Mouse (Mus musculus) layer of hippocampus, postnatal 14 days (tissue): ENCODE measurements at regions not wholly inside any gene's neighbourhood (a gene's known extent, or its start where the extent isn't known, plus 50 kb on each side); places are given as distances from the start of the nearest gene placed in this dataset.

Source experiments
- DNase-seq, 2 experiments: peaks; one replicate each; pipeline ENCODE4 v3.0.0; 2021 to 2022; ENCODE audit warnings: low spot score in 2 of 2, mixed read lengths in 1 of 2

- DNase-seq = no peak
Observed at GRCm38 (mm10) chr15:39998063-39998462, 136.1 kb upstream of the 9330182O14Rik start.

DNA sequence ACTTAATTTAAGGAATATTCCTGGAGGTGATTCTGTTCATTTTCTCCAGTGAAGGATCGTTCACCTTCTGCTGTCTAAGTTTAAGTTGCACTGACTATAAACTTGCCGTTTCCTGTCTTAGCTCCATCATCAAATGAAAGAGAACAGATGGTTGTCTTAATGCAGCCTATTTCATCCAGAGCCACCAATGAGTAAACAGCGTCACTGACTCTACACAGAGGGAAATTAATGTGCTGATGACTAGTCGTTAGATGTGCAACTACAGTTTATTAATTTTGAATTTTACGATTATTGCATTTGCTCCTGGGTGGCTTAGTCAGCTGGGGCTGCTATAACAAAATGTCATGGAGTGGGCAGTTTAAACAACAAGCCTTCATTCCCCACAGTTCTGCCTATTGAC is 134.1 kb upstream of the 9330182O14Rik start:
- DNase-seq = no peak

DNA sequence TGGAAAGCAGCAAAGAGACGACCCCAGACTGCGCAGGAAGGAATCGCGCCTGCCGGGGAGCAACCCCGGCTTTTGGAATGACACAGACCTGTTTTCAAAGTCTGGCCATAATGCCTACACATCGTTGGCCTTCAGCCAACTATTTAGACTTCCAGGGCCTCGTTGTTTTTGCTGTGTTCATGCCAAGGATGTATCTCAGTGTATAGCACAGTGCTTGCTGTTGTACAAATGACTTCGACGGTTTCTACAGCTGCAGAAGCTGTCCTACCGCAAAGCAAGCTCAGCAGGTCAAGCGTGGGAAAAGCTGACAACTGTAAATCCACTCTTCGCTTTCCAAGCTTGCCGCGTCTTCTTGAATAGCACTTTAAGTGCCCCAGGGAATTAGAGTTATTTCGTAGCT is 129.1 kb upstream of the 9330182O14Rik start:
- no peak for DNase-seq

- no peak for DNase-seq
Observed at GRCm38 (mm10) chr15:40007844-40008243, 126.3 kb upstream of the 9330182O14Rik start.

- no peak for DNase-seq
Observed at GRCm38 (mm10) chr15:40013833-40014232, 120.3 kb upstream of the 9330182O14Rik start.

DNA sequence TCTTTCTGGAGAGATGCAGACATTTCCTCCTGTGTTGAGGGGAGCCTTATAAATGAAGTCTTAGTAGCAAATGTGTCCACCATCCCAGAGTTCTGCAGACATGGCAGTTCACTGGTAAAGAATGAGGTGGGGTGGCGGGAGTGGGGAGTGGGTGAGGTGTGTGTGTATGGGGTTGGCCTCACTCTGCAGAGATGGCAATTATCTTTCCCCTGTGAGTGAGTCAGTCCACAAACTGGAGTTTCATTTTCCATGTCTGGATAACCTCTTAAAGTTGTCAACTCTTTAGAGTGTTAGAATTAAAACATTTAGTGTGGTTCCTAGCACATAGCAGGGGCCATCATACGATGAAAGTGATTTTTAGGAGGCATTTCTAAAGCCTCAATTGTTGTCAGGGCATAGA is 117.1 kb upstream of the 9330182O14Rik start:
- no peak for DNase-seq

DNA sequence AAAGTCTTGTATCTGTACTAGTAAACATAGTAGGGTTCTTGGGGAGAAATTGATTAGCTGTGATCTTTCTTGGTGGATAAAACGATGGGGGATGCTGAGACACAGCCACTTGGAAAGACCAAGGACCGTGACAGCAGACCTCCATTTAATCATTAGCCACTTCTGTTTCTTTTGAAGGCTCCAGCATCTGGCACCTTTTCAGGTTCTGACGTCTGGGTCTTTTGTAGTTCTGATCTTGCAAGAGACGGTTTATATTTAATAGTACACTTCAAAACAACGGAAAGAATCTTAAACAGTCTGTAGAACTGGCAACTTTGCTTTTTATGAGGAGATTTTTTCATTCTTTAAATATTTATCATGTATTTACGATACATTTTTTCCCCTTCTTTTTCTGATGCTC is 116.6 kb upstream of the 9330182O14Rik start:
- DNase-seq = no peak

DNA sequence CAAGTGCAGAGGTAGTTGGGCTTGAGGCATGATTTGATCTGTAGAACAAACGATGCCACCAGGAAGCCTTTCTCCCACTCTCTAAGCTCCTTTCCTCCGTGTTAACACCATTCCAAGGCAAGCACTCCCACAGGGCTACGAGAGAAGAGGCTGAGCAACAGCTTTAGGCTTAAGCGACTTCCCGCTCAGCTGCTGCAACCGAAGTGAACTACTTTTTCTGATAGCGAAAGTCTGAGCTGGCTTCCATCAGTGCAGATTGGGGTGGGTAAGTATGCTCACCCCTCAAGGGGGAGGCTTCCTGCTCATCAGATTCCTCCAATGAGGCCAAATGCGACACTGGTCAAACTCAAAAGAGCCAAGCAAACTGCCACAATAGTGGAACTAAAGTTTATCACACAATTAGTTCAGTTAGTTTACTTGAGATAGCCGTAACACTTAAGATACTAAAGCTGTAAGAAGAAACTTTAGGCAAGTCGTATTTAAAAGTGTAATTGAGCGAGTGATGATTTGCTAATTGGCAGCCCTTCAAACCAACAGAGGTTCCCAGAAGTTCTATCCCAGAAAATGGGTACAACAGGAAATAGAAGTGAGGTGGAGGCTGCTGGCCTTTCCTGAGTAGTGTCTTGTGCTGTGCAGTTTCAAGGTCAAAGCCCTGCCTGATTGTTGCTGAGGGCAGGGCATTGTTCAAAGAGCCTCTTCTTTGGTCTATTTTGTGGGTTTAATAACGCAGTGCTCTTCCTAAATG is 115.9 kb upstream of the 9330182O14Rik start:
- DNase-seq = no peak

- DNase-seq = peak; percentile 17 to 40
Observed at GRCm38 (mm10) chr15:40018792-40019151, 115.4 kb upstream of the 9330182O14Rik start.

DNA sequence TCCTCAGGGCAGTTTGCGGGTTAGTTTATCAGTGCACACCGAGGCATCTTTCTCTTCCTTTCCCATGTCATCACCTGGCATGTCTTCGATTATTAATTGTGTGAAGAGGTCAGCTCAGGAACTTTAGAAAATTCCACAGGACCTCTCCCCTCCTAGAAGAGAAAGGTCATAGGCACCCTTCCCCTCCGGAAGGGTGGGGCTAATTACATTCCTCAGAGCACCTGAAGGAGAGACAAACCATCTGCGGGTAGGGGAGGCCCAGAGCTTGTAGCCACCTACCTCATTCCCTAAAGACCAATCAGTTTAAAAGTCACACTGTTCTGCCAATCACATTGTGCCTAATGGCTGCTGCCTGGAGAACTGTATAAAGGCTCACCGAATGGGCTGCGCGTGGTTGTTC is 114.9 kb upstream of the 9330182O14Rik start:
- DNase-seq = no peak

- no peak for DNase-seq
Observed at GRCm38 (mm10) chr15:40020097-40020496, 114.1 kb upstream of the 9330182O14Rik start.

GRCm38 (mm10) chr15:40020646-40021045 is 113.5 kb upstream of the 9330182O14Rik start:
- DNase-seq = no peak

- no peak for DNase-seq
Observed at GRCm38 (mm10) chr15:40023195-40023594, 111.0 kb upstream of the 9330182O14Rik start.

- DNase-seq = no peak
Observed at GRCm38 (mm10) chr15:40032088-40032487, 102.1 kb upstream of the 9330182O14Rik start.

DNA sequence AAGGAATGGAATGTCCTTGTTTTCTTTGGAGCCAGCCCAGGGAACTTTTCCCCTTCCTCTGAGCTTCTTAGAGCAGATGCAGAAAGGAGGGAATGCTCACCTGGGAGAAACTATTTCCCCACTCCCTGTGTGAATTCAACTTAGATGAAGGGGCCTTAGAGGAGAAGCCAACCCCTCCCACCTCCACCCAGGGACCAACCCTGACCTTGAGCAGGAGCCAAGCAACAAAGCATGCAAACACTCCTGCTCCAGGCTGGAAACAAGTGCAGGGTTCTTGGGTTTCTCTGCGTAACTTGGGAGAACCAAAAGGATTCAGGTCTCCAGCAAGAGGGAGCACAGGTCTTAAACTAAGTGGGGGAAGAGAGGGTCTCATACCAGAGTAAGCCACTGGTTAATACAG is 98.0 kb upstream of the 9330182O14Rik start:
- DNase-seq = no peak

GRCm38 (mm10) chr15:40037266-40037665 is 96.9 kb upstream of the 9330182O14Rik start:
- DNase-seq = no peak

- DNase-seq = no peak
Observed at GRCm38 (mm10) chr15:40046219-40046618, 87.9 kb upstream of the 9330182O14Rik start.

GRCm38 (mm10) chr15:40047100-40047499 is 87.1 kb upstream of the 9330182O14Rik start:
- DNase-seq = no peak

- no peak for DNase-seq
Observed at GRCm38 (mm10) chr15:40068051-40068450, 66.1 kb upstream of the 9330182O14Rik start.

DNA sequence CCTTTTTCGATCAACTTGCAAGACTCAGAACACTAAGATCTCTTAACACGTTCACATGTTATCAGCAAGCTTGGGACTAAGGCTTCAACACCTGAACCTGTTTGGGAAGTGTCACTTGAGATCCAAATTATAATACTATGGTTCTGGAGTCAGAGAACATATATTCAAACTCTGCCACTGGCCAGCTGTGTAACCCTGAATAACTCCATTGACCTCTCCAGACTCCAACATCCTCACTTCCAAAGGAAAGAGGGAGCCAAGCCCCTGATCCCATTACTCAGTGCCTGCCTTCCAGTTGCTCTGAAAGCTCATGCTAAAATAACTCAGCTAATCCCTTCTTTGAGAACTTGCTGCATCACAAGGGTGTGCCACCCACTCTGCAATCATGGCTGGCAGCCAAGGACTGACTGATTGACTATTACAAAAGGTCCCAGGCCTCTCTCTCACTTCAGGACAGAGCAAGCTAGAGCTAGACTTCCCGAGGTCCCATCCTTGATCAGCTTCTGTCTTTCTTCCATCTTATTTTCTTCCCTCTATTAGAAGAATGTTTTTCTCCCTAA is 58.8 kb upstream of the 9330182O14Rik start:
- DNase-seq = no peak

- DNase-seq = no peak
Observed at GRCm38 (mm10) chr15:40079872-40080271, 54.3 kb upstream of the 9330182O14Rik start.
